Mouse (Mus musculus): ENCODE results near the gene Adss. TPM values are rescaled to one million over a fixed set of nuclear protein-coding genes. Genes with fewer than 3 reads are reported as not detected.

Gene Adss
- total and polyA plus RNA-seq, 3 experiments = 55.7 to 62.6 TPM; not detected in 1

GRCm38 (mm10) chr1:177729043-177730024 is 67.0 kb downstream of the Adss start, which contains the start of gene 1700016C15Rik:
Gene 1700016C15Rik (plus strand): TSS chr1:177729814.
- peaks cover 0 to 9% of the 10 kb centered on the region in 2 experiments; a peak in 1 of 4 replicates for H3K36me3 ChIP-seq (ENCODE audit: control insufficient read depth in 1 of 2, insufficient read depth in 2 of 2, low read length in 2 of 2)
- H3K27ac ChIP-seq (ENCODE audit: control insufficient read depth, low read depth, low read length) = no peak within 1 kb of the TSS
- no peaks in the 10 kb centered on the region for H3K9me3 ChIP-seq (replicated peaks; ENCODE audit: insufficient read depth, low read length)
- H3K4me1 ChIP-seq (ENCODE audit: control insufficient read depth in 1 of 2, insufficient read depth in 2 of 2, low read length in 2 of 2) = peaks cover 4 to 10% of the 10 kb centered on the region in 2 experiments; a peak in 2 of 4 replicates
- no peak within 1 kb of the TSS for H3K4me3 ChIP-seq (ENCODE audit: control insufficient read depth in 1 of 2, insufficient read depth in 1 of 2, low read depth in 2 of 2, low read length in 2 of 2)
- TF ChIP-seq CHD1 (IDR thresholded peaks at IDR 0.05; ENCODE audit: low read depth, low read length) (no peak), ZNF384 (IDR thresholded peaks at IDR 0.05; ENCODE audit: low read depth, low read length) (peak; percentile 59; the same call in 1 of the 2 replicates)
- no peak for DNase-seq (ENCODE audit: low read depth, low spot score)
- no peaks in the 10 kb centered on the region for H3K27me3 ChIP-seq (ENCODE audit: control insufficient read depth in 1 of 2, insufficient read depth in 2 of 2, low read length in 2 of 2)
- no peaks in the 10 kb centered on the region for H3K79me2 ChIP-seq (ENCODE audit: control insufficient read depth, insufficient read depth, low read length, poor library complexity)
- no peak within 1 kb of the TSS for H3K9ac ChIP-seq (ENCODE audit: control insufficient read depth, low read depth, low read length, poor library complexity, severe bottlenecking)

GRCm38 (mm10) chr1:177727883-177728525 is 68.3 kb downstream of the Adss start:
- Histone ChIP-seq H3K27me3 (ENCODE audit: control insufficient read depth in 1 of 2, insufficient read depth in 2 of 2, low read length in 2 of 2) (no peaks in the 10 kb centered on the region), H3K27ac (ENCODE audit: control insufficient read depth, low read depth, low read length) (no peak overlapping the region), H3K4me1 (ENCODE audit: control insufficient read depth in 1 of 2, insufficient read depth in 2 of 2, low read length in 2 of 2) (peaks cover 4 to 10% of the 10 kb centered on the region in 2 experiments; a peak in 2 of 4 replicates), H3K9ac (ENCODE audit: control insufficient read depth, low read depth, low read length, poor library complexity, severe bottlenecking) (no peak overlapping the region), H3K36me3 (ENCODE audit: control insufficient read depth in 1 of 2, insufficient read depth in 2 of 2, low read length in 2 of 2) (peaks cover 0 to 9% of the 10 kb centered on the region in 2 experiments; a peak in 1 of 4 replicates), H3K4me3 (ENCODE audit: control insufficient read depth in 1 of 2, insufficient read depth in 1 of 2, low read depth in 2 of 2, low read length in 2 of 2) (no peak overlapping the region), H3K79me2 (ENCODE audit: control insufficient read depth, insufficient read depth, low read length, poor library complexity) (no peaks in the 10 kb centered on the region), H3K9me3 (replicated peaks; ENCODE audit: insufficient read depth, low read length) (no peaks in the 10 kb centered on the region)
- TF ChIP-seq MAX (IDR thresholded peaks at IDR 0.05; ENCODE audit: low read length) (no peak), RAD21 (IDR thresholded peaks at IDR 0.05; ENCODE audit: low read depth, low read length) (no peak), ETS1 (IDR thresholded peaks at IDR 0.05; ENCODE audit: low read depth, low read length) (no peak), USF1 (IDR thresholded peaks at IDR 0.05; ENCODE audit: low read depth, low read length) (no peak), ZKSCAN1 (IDR thresholded peaks at IDR 0.05; ENCODE audit: low read depth, low read length) (no peak), NELFE (IDR thresholded peaks at IDR 0.05; ENCODE audit: low read depth, low read length) (no peak), MAZ (IDR thresholded peaks at IDR 0.05; ENCODE audit: low read depth, low read length) (no peak), HCFC1 (IDR thresholded peaks at IDR 0.05; ENCODE audit: low read depth, low read length) (no peak)
- no peak for DNase-seq (ENCODE audit: low read depth, low spot score)

GRCm38 (mm10) chr1:177726870-177727269 is 69.4 kb downstream of the Adss start:
- peak overlapping the region in 1 of 2 experiments; percentile 29; a peak in 1 of 4 replicates for H3K4me3 ChIP-seq (ENCODE audit: control insufficient read depth in 1 of 2, insufficient read depth in 1 of 2, low read depth in 2 of 2, low read length in 2 of 2)
- H3K36me3 ChIP-seq (ENCODE audit: control insufficient read depth in 1 of 2, insufficient read depth in 2 of 2, low read length in 2 of 2) = peaks cover 0 to 9% of the 10 kb centered on the region in 2 experiments; a peak in 1 of 4 replicates
- H3K4me1 ChIP-seq (ENCODE audit: control insufficient read depth in 1 of 2, insufficient read depth in 2 of 2, low read length in 2 of 2) = peaks cover 4 to 10% of the 10 kb centered on the region in 2 experiments; a peak in 2 of 4 replicates
- no peak overlapping the region for H3K9ac ChIP-seq (ENCODE audit: control insufficient read depth, low read depth, low read length, poor library complexity, severe bottlenecking)
- no peaks in the 10 kb centered on the region for H3K79me2 ChIP-seq (ENCODE audit: control insufficient read depth, insufficient read depth, low read length, poor library complexity)
- H3K27me3 ChIP-seq (ENCODE audit: control insufficient read depth in 1 of 2, insufficient read depth in 2 of 2, low read length in 2 of 2) = no peaks in the 10 kb centered on the region
- peak; percentile 62 for DNase-seq (ENCODE audit: low read depth, low spot score)
- no peaks in the 10 kb centered on the region for H3K9me3 ChIP-seq (replicated peaks; ENCODE audit: insufficient read depth, low read length)
- H3K27ac ChIP-seq (ENCODE audit: control insufficient read depth, low read depth, low read length) = no peak overlapping the region
- TF ChIP-seq ETS1 (IDR thresholded peaks at IDR 0.05; ENCODE audit: low read depth, low read length) (peak; percentile 33; the same call in 1 of the 2 replicates), ZNF384 (IDR thresholded peaks at IDR 0.05; ENCODE audit: low read depth, low read length) (no peak), TCF12 (IDR thresholded peaks at IDR 0.05; ENCODE audit: low read depth, low read length) (peak; percentile 60), POLR2AphosphoS2 (IDR thresholded peaks at IDR 0.05; ENCODE audit: low read length) (no peak), TBP (IDR thresholded peaks at IDR 0.05; ENCODE audit: low read depth, low read length) (no peak), MAZ (IDR thresholded peaks at IDR 0.05; ENCODE audit: low read depth, low read length) (0 out of 2 replicates have a peak, but pooled peaks have one; percentile 40), SIN3A (IDR thresholded peaks at IDR 0.05; ENCODE audit: low read length) (peak; percentile 28; the same call in 1 of the 2 replicates), USF1 (IDR thresholded peaks at IDR 0.05; ENCODE audit: low read depth, low read length) (no peak), EP300 (IDR thresholded peaks at IDR 0.05; ENCODE audit: low read depth in 1 of 2, low read length in 2 of 2) (peak; percentile 62 to 77; a peak in 2 of 4 replicates), NRF1 (IDR thresholded peaks at IDR 0.05; ENCODE audit: insufficient read depth, low read depth, low read length, poor library complexity, severe bottlenecking) (peak; percentile 69), CHD1 (IDR thresholded peaks at IDR 0.05; ENCODE audit: low read depth, low read length) (no peak), E2F4 (IDR thresholded peaks at IDR 0.05; ENCODE audit: borderline replicate concordance, low read depth, low read length) (no peak), CHD2 (IDR thresholded peaks at IDR 0.05; ENCODE audit: low read length) (no peak), GABPA (IDR thresholded peaks at IDR 0.05; ENCODE audit: low read depth, low read length) (no peak), USF2 (IDR thresholded peaks at IDR 0.05; ENCODE audit: borderline replicate concordance in 1 of 2, insufficient read depth in 1 of 2, low read depth in 1 of 2, low read length in 2 of 2) (no peak), GATA1 (IDR thresholded peaks at IDR 0.05; ENCODE audit: low read depth, low read length) (peak; percentile 71; the same call in 1 of the 2 replicates)

All from MEL (cell line).